Mouse (Mus musculus) heart, embryonic 11.5 days (tissue): ENCODE measurements around the gene Exoc6. TPM values are rescaled to one million over a fixed set of nuclear protein-coding genes. Genes with fewer than 3 reads are reported as not detected.
A peak's percentile ranks its signal among the peaks of the same experiment; 100 is the strongest.
"Not testable (repeated sequence)": the region's sequence is repeated elsewhere in the genome, so short reads cannot be mapped to it uniquely, and the experiment has no call there.

ENCODE experiments used
- ATAC-seq: fragments of 200-750 bp; cut with Nextera tagmentation; replicated peaks from 2 replicates; pipeline ENCODE4 v1.8.0; 2017; ENCODE audit warnings: moderate library complexity; ENCODE audit not compliant: insufficient number of reproducible peaks, low FRiP score, low TSS enrichment
- H3K27ac ChIP-seq: fragments of 300-500 bp; sonication (generic); 2 replicates; pipeline ENCODE4 v1.5.1; 2014; ENCODE audit warnings: mild to moderate bottlenecking, low read depth, low read length
- H3K27me3 ChIP-seq: fragments of 300-500 bp; sonication (generic); 2 replicates; pipeline ENCODE4 v1.6.1; 2014; ENCODE audit warnings: mild to moderate bottlenecking, low read length, mixed read lengths; ENCODE audit not compliant: control insufficient read depth, insufficient read depth
- H3K36me3 ChIP-seq: fragments of 300-500 bp; sonication (generic); 2 replicates; pipeline ENCODE4 v1.6.1; 2014; ENCODE audit warnings: mild to moderate bottlenecking, low read length, moderate library complexity, mixed read lengths; ENCODE audit not compliant: control insufficient read depth, insufficient read depth
- H3K4me1 ChIP-seq: fragments of 300-500 bp; sonication (generic); 2 replicates; pipeline ENCODE4 v1.6.1; 2014; ENCODE audit warnings: low read length; ENCODE audit not compliant: control insufficient read depth, insufficient read depth
- H3K4me2 ChIP-seq: fragments of 300-500 bp; sonication (generic); 2 replicates; pipeline ENCODE4 v1.6.1; 2014; ENCODE audit warnings: mild to moderate bottlenecking, moderate library complexity
- H3K4me3 ChIP-seq: fragments of 300-500 bp; sonication (generic); 2 replicates; pipeline ENCODE4 v1.5.1; 2014; ENCODE audit warnings: low read depth, low read length
- H3K9ac ChIP-seq: fragments of 300-500 bp; sonication (generic); 2 replicates; pipeline ENCODE4 v1.6.1; 2014; ENCODE audit warnings: mild to moderate bottlenecking, low read depth, low read length, moderate library complexity
- H3K9me3 ChIP-seq: fragments of 300-500 bp; sonication (generic); replicated peaks from 2 replicates; pipeline ENCODE4 v1.6.1; 2016; ENCODE audit warnings: low read length; ENCODE audit not compliant: control insufficient read depth
- WGBS: fragments of 180-500 bp; shearing (Covaris S2); extraction: QIAGEN DNeasy Blood & Tissue Kit; methylation state at CpG from one replicate; pipeline ENCODE4 v1.1.7; 2014; ENCODE audit not compliant: insufficient replicate concordance; 5-methylcytosine and 5-hydroxymethylcytosine counted together
- polyA plus RNA-seq: library from polyadenylated mRNA; unstranded; fragments of >200 nt; fragmentation: Nextera tagmentation; extraction: Ambion mirVana; gene quantifications from 2 replicates; pipeline ENCODE4 v1.2.1, GENCODE M21; 2014

The Exoc6 gene
- polyA plus RNA-seq, 1 experiment from 2014 or later, result 22.3 TPM

DNA sequence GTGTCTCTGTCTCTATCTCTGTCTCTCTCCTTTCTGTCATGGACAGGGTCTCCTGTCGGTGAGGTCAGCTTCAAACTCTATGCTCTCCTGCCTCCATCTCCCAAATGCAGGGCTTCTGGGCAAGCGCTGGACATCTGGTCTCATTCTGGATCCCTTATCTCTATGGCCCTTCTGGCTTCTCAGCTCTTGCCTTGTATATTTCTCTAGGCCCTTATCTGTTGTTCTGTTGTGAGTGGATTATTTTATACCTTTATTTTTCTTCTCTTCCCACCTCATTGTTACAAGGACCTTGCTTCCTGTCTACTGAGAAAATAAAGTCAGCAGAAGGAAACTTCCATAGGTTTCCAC is 28.8 kb upstream of the Exoc6 start:
- no peak overlapping the region for H3K4me2 ChIP-seq
- H3K9ac ChIP-seq, result no peak overlapping the region
- H3K27me3 ChIP-seq, result 0 out of 2 replicates have a peak, but pooled peaks cover 3% of the 10 kb centered on the region
- H3K27ac ChIP-seq, result no peak overlapping the region
- WGBS, result 35% methylated on average over 2 of the region's 2 CpGs
- no peak for ATAC-seq
- H3K4me3 ChIP-seq, result no peak overlapping the region
- no peaks in the 10 kb centered on the region for H3K36me3 ChIP-seq
- peaks cover 14% of the 10 kb centered on the region for H3K4me1 ChIP-seq
- H3K9me3 ChIP-seq, result no peaks in the 10 kb centered on the region

DNA sequence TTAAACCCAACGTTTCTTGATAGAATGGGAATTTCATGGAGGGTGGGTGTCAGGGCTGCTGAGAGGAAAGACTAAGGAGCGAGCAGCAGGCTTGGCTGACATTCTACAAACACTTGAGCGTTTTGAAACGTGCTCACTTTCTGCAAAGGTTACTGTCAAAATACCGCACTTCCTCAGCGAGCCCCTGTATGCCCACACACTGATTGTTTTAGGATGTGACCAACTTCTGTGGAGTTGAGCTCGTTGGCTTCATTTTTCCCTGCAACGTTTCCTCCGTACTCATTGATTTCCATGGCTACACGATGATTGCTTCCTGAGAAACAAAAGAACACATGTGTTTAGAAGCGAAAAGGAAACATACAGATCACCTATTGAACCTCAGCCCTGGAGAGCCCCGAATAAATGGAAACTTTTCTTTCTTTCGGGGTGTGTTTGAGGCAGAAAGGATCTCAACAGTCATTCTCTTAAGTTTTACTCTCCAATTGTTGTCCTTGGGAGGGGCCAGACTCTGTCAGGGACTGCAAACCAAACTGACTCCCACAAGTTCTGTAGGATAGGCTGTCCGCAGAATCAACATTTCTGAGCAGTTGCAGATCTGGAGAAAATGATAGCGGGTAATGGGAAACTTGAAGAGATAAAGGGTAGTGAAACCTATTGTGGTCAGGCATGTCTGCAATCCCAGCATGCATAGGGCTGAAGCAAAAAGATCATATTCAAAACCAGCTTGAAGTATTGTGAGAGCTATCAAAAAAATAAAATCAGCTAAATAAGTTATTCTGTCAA is 26.7 kb upstream of the Exoc6 start:
- Histone ChIP-seq H3K27me3 (peaks cover 6% of the 10 kb centered on the region; the same call in 1 of the 2 replicates), H3K4me2 (no peak overlapping the region; the same call in 1 of the 2 replicates), H3K9ac (no peak overlapping the region), H3K9me3 (no peaks in the 10 kb centered on the region), H3K27ac (no peak overlapping the region), H3K4me1 (peaks cover 9% of the 10 kb centered on the region), H3K4me3 (no peak overlapping the region), H3K36me3 (no peaks in the 10 kb centered on the region)
- no peak for ATAC-seq
- WGBS, result 62% methylated on average over 15 of the region's 15 CpGs

DNA sequence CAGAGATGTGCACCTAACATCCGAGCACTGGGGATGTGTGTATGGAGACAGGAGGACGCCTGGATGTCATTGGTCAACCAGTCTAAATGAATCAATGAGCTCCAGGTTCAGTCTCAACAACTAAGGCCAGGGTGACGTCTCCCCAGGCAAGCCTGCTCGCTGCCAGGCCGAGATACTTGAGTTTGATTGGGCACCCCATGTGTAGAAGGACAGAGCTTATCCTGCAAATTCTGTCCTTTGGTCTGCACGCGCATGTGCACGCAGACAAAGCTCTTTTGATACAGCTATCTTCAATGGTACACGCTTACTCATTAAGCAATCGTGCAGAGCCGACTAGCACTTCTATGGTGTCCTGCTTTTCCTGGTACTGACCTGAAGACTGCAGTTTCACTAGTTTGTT is 24.3 kb upstream of the Exoc6 start:
- no peak for ATAC-seq
- H3K4me1 ChIP-seq, result peaks cover 9% of the 10 kb centered on the region
- no peak overlapping the region for H3K27ac ChIP-seq
- WGBS, result 78% methylated on average over 11 of the region's 11 CpGs
- no peak overlapping the region for H3K9ac ChIP-seq
- no peak overlapping the region for H3K4me2 ChIP-seq
- no peaks in the 10 kb centered on the region for H3K36me3 ChIP-seq
- H3K27me3 ChIP-seq, result peaks cover 6% of the 10 kb centered on the region; the same call in 1 of the 2 replicates
- H3K4me3 ChIP-seq, result no peak overlapping the region
- H3K9me3 ChIP-seq, result no peaks in the 10 kb centered on the region

DNA sequence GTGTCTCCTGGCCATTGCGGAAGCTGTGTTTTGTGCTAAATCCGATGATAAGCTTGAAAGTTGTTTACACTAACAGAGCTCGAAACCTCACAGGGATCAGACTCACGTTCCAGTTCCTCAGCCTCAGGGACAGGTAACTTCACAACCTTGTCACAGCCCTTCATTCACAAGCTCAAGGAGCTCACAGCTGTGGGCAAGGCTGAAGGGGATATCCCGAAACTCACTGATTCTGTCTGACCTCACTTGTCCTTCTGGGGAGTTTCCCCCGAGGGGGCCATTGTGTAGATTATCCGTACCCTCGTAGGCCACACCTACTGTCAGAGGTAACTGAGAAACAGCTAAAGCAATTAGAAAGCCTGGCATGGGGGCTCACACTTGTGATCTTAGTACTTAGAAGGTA is 23.4 kb upstream of the Exoc6 start:
- Histone ChIP-seq H3K4me3 (no peak overlapping the region), H3K9me3 (no peaks in the 10 kb centered on the region), H3K36me3 (no peaks in the 10 kb centered on the region), H3K27me3 (peaks cover 6% of the 10 kb centered on the region; the same call in 1 of the 2 replicates), H3K4me1 (0 out of 2 replicates have a peak, but pooled peaks cover 3% of the 10 kb centered on the region), H3K27ac (no peak overlapping the region), H3K9ac (no peak overlapping the region), H3K4me2 (peak overlapping the region; percentile 9; the same call in 1 of the 2 replicates)
- no peak for ATAC-seq
- 21% methylated on average over 8 of the region's 8 CpGs for WGBS

DNA sequence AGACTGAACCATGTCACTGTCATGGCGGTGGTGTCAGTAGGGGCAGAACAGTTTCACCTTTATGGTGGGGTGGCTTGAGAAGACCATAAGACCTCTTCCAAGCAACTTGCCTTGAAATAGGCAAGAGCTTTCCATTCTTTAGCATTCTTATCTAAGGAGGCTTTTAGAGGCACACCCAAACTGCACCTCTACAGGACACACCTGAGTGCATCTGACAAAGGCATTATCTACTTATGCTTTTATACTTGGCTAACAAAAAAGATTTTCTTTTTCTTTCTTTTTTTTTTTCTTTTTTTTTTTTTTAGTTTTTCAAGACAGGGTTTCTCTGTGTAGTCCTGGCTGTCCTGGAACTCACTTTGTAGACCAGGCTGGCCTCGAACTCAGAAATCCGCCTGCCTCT is 22.5 kb upstream of the Exoc6 start:
- H3K4me1 ChIP-seq, H3K4me2 ChIP-seq, H3K4me3 ChIP-seq, H3K36me3 ChIP-seq, H3K9me3 ChIP-seq, H3K9ac ChIP-seq, H3K27me3 ChIP-seq, ATAC-seq, H3K27ac ChIP-seq: not testable (repeated sequence)
- 99% methylated on average over 3 of the region's 3 CpGs for WGBS

DNA sequence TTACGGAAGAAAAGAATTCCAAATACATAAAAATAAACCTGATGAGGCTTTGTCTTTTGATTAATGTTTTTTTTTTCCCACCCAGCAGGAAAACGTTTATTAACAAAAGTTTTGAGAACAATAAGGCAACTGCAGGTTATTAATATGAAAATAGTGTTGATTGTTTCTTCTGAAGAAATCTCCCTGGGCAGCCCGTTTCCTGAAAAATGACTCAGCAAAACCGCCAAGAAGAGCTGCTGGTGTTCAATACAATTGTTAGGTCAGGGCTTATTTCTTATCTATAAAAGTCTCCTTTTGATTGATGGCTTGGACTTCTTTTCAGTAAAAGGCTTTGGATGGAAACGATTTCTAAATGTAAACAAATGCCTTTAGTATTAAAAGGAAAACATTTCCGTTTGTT is 21.6 kb upstream of the Exoc6 start:
- no peak overlapping the region for H3K4me2 ChIP-seq
- 0 out of 2 replicates have a peak, but pooled peaks cover 3% of the 10 kb centered on the region for H3K4me1 ChIP-seq
- no peak for ATAC-seq
- H3K36me3 ChIP-seq, result no peaks in the 10 kb centered on the region
- H3K4me3 ChIP-seq, result no peak overlapping the region
- peaks cover 6% of the 10 kb centered on the region for H3K27me3 ChIP-seq
- H3K27ac ChIP-seq, result no peak overlapping the region
- no peaks in the 10 kb centered on the region for H3K9me3 ChIP-seq
- 48% methylated on average over 6 of the region's 6 CpGs for WGBS
- H3K9ac ChIP-seq, result no peak overlapping the region

DNA sequence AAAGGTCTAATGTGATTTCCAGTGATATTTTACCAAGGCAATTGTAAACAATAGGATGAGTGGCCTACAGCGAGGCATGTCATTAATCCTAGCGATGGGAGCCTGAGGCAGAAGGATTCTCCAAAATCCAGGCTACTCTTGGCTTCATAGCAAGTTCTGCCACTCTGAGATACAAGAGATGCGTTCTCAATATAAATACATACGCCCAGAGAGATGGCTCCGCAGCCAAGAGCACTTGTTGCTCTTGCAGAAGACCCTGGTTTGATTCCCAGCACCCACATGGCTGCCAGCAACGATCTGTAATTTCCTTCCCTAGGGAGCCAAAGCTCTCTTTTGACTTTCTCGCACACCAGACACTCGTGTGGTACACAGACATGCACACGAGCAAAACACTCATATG is 20.9 kb upstream of the Exoc6 start:
- no peak overlapping the region for H3K9ac ChIP-seq
- no peak overlapping the region for H3K4me2 ChIP-seq
- no peaks in the 10 kb centered on the region for H3K9me3 ChIP-seq
- H3K36me3 ChIP-seq, result no peaks in the 10 kb centered on the region
- H3K27me3 ChIP-seq, result peaks cover 6% of the 10 kb centered on the region
- no peak for ATAC-seq
- H3K27ac ChIP-seq, result no peak overlapping the region
- 0 out of 2 replicates have a peak, but pooled peaks cover 3% of the 10 kb centered on the region for H3K4me1 ChIP-seq
- no peak overlapping the region for H3K4me3 ChIP-seq
- WGBS, result 83% methylated on average over 9 of the region's 9 CpGs

DNA sequence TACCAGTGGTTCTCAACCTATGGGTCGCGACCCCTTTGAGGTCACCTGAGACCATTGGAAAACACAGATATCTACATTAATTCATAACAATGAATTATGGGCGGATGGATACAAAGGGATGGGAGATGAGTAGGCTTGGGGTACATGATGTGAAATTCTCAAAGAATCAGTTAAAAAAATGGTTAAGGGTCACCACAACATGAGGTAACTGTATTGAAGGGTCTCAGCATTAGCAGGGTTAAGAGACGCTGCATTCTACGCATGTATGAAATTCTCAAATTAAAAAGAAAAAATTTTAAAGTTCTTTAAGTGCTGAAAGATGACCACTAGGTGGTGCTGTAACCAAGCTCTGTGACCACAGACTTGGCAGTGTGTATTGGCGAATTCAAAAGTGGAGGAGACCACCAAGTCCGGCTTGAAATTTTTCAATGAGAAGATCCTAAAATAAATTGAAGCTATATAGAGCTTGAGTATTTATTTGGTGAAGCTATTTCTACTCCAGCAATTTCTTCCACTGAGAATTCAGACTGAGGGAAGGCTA is 20.2 kb upstream of the Exoc6 start:
- no peak overlapping the region for H3K9ac ChIP-seq
- H3K4me2 ChIP-seq, result no peak overlapping the region
- H3K36me3 ChIP-seq, result no peaks in the 10 kb centered on the region
- H3K4me3 ChIP-seq, result no peak overlapping the region
- H3K27ac ChIP-seq, result no peak overlapping the region
- WGBS, result 32% methylated on average over 7 of the region's 7 CpGs
- H3K9me3 ChIP-seq, result no peaks in the 10 kb centered on the region
- 0 out of 2 replicates have a peak, but pooled peaks cover 3% of the 10 kb centered on the region for H3K4me1 ChIP-seq
- H3K27me3 ChIP-seq, result peaks cover 6% of the 10 kb centered on the region
- no peak for ATAC-seq

DNA sequence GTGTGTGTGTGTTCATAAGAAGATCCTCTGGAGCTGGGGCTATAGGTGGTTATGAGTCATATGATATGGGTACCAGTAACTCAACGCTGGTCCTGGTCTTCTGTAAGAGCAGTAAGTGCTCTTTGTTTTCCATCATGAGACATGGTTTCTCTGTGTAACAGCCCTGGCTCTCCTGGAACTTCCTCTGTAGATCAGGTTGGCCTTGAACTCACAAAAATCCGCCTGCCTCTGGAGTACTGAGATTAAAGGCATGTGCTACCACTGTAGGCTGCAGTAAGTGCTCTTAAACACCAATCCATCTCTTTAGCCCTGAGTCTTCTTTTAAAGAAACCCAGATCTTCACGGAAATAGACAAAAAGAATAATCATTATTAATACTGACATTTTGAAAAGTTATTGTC is 19.6 kb upstream of the Exoc6 start:
- Histone ChIP-seq H3K36me3 (no peaks in the 10 kb centered on the region), H3K4me1 (0 out of 2 replicates have a peak, but pooled peaks cover 3% of the 10 kb centered on the region), H3K27ac (no peak overlapping the region), H3K27me3 (peaks cover 6% of the 10 kb centered on the region), H3K4me2 (no peak overlapping the region), H3K4me3 (no peak overlapping the region), H3K9ac (no peak overlapping the region), H3K9me3 (no peaks in the 10 kb centered on the region)
- no peak for ATAC-seq
- WGBS, result 65% methylated on average over 3 of the region's 3 CpGs
